Mouse (Mus musculus): ENCODE measurements around the gene 9030025P20Rik.
A peak's percentile ranks its signal among the peaks of the same experiment; 100 is the strongest.

- TF ChIP-seq POLR2A (IDR thresholded peaks at IDR 0.05; ENCODE audit: low read depth, low read length) (peak; percentile 78), CTCF (IDR thresholded peaks at IDR 0.05; ENCODE audit: borderline replicate concordance, insufficient read depth, low read length) (no peak)
These were observed 35.1 kb upstream of the 9030025P20Rik start, which contains the start of the genes Wdr27 and 1600012H06Rik for GRCm38 (mm10) chr17:14943009-14943728.

All from embryonic fibroblast, embryonic 13.5 days (primary cell).